Mouse (Mus musculus) layer of hippocampus, postnatal 14 days (tissue): ENCODE measurements at regions not wholly inside any gene's neighbourhood (a gene's known extent, or its start where the extent isn't known, plus 50 kb on each side); places are given as distances from the start of the nearest gene placed in this dataset.

ENCODE experiments used
- DNase-seq, 2 experiments: peaks; one replicate each; pipeline ENCODE4 v3.0.0; 2021 to 2022; ENCODE audit warnings: low spot score in 2 of 2, mixed read lengths in 1 of 2

GRCm38 (mm10) chr2:147703981-147704380, 342.3 kb downstream of the Pax1 start:
- no peak for DNase-seq

GRCm38 (mm10) chr2:147702330-147703063, 340.8 kb downstream of the Pax1 start:
- DNase-seq: no peak

GRCm38 (mm10) chr2:147699524-147700081, 337.9 kb downstream of the Pax1 start:
- no peak for DNase-seq

- no peak for DNase-seq
These were observed 330.2 kb downstream of the Pax1 start for GRCm38 (mm10) chr2:147691896-147692295.

GRCm38 (mm10) chr2:147690506-147691208, 328.9 kb downstream of the Pax1 start:
- DNase-seq: no peak

GRCm38 (mm10) chr2:147688742-147689141, 327.0 kb downstream of the Pax1 start:
- no peak for DNase-seq

- peak in 1 of 2 experiments; percentile 64 for DNase-seq
These were observed 294.9 kb downstream of the Pax1 start for GRCm38 (mm10) chr2:147656667-147657066.

- DNase-seq: no peak
These were observed 288.5 kb downstream of the Pax1 start for GRCm38 (mm10) chr2:147650229-147650628.

- no peak for DNase-seq
These were observed 286.2 kb downstream of the Pax1 start for GRCm38 (mm10) chr2:147647972-147648371.

- no peak for DNase-seq
These were observed 285.8 kb downstream of the Pax1 start for GRCm38 (mm10) chr2:147647506-147647905.

GRCm38 (mm10) chr2:147637882-147638281, 276.2 kb downstream of the Pax1 start:
- no peak for DNase-seq

GRCm38 (mm10) chr2:147632737-147633136, 271.0 kb downstream of the Pax1 start:
- no peak for DNase-seq

GRCm38 (mm10) chr2:147629716-147630115, 268.0 kb downstream of the Pax1 start:
- DNase-seq: no peak

GRCm38 (mm10) chr2:147627096-147627495, 265.4 kb downstream of the Pax1 start:
- DNase-seq: no peak

GRCm38 (mm10) chr2:147623116-147623515, 261.4 kb downstream of the Pax1 start:
- DNase-seq: peak in 1 of 2 experiments; percentile 76

GRCm38 (mm10) chr2:147617849-147618248, 256.1 kb downstream of the Pax1 start:
- DNase-seq: peak; percentile 41 to 67

- no peak for DNase-seq
These were observed 248.6 kb downstream of the Pax1 start for GRCm38 (mm10) chr2:147610343-147610742.

- no peak for DNase-seq
These were observed 239.9 kb downstream of the Pax1 start for GRCm38 (mm10) chr2:147601639-147602038.

- DNase-seq: no peak
These were observed 210.7 kb downstream of the Pax1 start for GRCm38 (mm10) chr2:147572413-147572812.

GRCm38 (mm10) chr2:147561220-147561619, 199.5 kb downstream of the Pax1 start:
- DNase-seq: no peak

GRCm38 (mm10) chr2:147560426-147561155, 198.9 kb downstream of the Pax1 start:
- DNase-seq: no peak

- DNase-seq: no peak
These were observed 167.4 kb downstream of the Pax1 start for GRCm38 (mm10) chr2:147529161-147529560.
